Mouse (Mus musculus) urinary bladder, postnatal 14 days (tissue): ENCODE results near the gene Ceacam9.
A peak's percentile ranks its signal among the peaks of the same experiment; 100 is the strongest.
"Not testable (repeated sequence)": the region's sequence is repeated elsewhere in the genome, so short reads cannot be mapped to it uniquely, and the experiment has no call there.

Experiments used
- DNase-seq: peaks from one replicate; pipeline ENCODE4 v3.0.0; 2021; ENCODE audit warnings: low spot score

The Ceacam9 gene

GRCm38 (mm10) chr7:16721629-16722028, at the start of gene Ceacam9:
TSS of gene Ceacam9 (plus strand) at chr7:16721929.
- no peak for DNase-seq

GRCm38 (mm10) chr7:16673823-16674222, 47.9 kb upstream of the Ceacam9 start:
- DNase-seq, result no peak

GRCm38 (mm10) chr7:16674699-16675098, 47.0 kb upstream of the Ceacam9 start:
- not testable (repeated sequence) for DNase-seq

GRCm38 (mm10) chr7:16675605-16676004, 46.1 kb upstream of the Ceacam9 start, which contains the start of gene Ceacam15:
TSS of gene Ceacam15 (minus strand) at chr7:16675705.
- no peak for DNase-seq

GRCm38 (mm10) chr7:16680194-16680593, 41.5 kb upstream of the Ceacam9 start:
- DNase-seq, result not testable (repeated sequence)

DNA sequence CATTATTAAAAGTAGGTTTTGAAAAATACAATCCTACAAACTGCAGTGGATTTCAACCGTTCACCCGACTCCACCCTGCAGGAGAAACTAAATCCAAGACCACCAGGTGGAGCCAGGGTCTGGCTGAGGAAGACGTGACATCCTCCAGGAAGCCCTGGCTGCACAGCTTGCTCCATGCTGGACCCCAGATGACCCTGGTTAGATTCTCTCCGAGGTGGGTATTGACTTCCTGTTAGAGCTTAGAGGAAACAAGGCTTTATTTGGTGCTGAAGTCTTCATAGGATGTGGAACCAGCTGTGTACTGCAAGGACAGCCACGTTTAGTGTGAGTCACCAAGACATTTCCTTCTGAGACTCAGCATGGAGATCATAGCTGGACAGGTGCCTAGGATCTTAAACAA, 32.5 kb upstream of the Ceacam9 start:
- DNase-seq, result no peak

DNA sequence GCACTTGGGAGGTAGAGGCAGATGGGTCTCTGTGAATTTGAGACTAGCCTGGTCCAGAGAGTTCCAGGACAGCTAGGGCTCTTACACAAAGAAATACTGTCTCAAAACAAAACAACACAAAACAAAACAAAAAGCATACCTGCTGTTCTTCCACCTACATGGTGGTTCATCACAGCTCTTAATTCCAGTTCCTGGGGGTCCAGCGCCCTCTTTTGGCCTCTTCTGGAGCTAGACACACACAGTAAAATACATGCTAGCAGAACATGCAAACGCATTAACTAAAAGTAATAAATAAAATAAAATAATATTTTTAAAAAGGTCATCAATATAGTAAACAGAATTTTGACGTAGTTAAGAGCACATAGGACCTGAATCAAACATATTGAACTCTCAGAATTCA, 26.7 kb upstream of the Ceacam9 start:
- DNase-seq, result peak; percentile 26

DNA sequence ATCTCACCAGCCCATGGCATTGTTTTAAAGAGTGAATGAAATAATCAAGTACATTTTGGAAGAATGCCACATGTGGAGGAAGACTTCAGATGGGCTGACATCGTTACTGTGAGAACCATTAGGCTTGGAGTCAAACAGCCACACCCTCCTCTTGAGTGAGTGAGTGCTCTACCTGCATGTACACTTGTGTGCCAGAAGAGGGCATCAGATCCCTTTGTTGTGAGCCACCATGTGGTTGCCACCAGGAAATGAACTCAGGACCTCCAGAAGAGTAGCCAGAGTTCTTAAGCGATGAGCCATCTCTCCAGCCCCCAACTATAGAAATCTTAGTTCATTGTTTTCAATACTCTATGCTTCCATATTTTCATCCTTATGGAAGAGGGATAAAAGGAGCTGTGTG, 22.7 kb upstream of the Ceacam9 start:
- DNase-seq, result no peak

- no peak for DNase-seq
Measured at GRCm38 (mm10) chr7:16700583-16700982, 21.1 kb upstream of the Ceacam9 start.

- DNase-seq, result no peak
Measured at GRCm38 (mm10) chr7:16706385-16706784, 15.3 kb upstream of the Ceacam9 start.

- DNase-seq, result no peak
Measured at GRCm38 (mm10) chr7:16708244-16708643, 13.5 kb upstream of the Ceacam9 start.

GRCm38 (mm10) chr7:16710604-16711003, 11.1 kb upstream of the Ceacam9 start:
- no peak for DNase-seq

DNA sequence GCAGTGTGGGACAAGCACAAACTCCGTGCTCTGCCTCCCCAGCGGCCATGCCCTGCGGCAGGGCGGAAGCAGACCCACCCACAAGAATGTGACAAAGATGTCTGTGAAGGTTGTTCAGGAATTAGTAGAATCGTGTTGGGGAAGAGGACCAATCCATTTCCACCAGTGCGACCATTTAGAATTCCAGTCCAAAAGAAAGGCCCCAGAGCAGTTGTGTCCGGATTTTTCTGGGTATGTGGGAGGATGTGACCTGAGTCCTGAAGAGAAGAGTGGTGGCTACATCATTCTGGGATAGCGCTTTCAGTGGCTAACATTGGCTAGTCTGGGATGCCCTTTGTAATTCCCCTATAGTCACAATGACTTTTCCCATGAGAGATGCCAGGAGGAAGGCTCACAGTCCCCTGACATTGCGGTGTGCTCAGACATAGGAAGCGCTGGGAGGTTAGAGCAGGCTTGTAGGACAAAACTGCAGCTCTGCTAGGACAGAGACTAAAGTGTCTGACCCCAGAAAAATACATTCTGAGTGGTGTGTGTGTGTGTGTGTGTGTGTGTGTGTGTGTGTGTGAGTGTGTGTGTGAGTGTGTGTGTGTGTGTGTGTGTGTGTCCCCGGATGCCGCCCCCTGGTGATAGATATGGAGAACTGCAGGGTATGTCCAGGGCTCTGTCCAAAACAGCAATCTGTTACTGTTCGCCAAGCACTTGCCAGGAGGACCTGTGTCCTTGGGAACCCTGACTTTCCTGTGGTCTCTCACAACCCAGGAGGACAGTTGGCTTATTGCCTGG, 8.9 kb upstream of the Ceacam9 start:
- no peak for DNase-seq

DNA sequence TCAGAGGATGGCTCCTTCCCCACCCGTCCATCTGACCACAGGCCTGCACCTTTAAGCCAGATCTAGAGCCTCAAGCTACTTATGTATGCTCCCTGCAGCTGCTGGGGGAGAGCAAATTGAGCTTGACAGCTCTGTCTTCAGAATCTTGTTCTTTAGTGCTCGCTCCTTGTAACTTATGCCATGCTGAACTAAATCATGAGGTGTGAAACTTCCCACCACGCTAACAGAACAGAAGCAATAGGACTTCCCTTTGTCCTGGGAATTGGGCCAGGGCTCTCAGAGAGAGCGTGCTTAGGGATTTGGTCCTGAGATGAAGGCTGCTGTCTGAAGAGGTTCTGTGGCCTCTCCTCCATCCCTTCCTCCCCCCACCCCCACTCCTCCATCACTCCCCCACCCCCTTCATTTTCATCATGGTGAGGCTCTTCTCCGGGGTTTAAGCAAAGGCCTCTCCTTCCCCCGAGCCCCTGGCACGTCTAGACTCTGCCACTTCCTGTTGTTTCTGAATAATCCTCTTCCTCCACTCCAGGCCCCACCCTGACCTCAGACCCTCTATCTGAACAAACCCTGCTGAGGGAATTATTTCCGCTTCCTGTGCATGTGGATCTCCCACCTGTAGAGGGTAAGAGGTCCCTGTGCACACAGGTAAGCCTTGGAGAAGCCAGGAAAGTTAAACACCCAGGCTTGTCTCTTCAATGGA, 5.1 kb upstream of the Ceacam9 start:
- DNase-seq, result not testable (repeated sequence)

DNA sequence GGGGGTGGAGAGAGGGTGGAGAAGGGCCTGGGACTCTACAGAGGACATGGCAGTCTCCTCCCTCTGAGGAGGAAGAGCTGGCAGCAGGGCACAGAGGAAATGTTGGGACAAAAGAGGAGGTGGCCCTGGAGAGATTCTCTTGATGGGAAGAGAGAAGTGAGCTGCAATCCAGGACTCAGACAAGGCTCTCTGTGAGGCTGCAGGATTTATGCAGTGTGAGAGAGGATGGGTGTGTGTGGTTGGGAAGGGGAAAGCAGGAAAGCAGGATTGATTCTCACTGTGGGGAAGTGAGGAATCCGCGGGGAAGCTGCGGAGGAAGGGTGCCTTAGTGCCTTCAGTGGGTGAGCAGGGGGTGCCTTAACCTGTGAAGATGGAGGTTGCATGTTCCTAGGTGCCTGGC, 761 bp downstream of the Ceacam9 start:
- DNase-seq, result not testable (repeated sequence)

GRCm38 (mm10) chr7:16728596-16729348, 7.0 kb downstream of the Ceacam9 start:
- peak; percentile 73 for DNase-seq

DNA sequence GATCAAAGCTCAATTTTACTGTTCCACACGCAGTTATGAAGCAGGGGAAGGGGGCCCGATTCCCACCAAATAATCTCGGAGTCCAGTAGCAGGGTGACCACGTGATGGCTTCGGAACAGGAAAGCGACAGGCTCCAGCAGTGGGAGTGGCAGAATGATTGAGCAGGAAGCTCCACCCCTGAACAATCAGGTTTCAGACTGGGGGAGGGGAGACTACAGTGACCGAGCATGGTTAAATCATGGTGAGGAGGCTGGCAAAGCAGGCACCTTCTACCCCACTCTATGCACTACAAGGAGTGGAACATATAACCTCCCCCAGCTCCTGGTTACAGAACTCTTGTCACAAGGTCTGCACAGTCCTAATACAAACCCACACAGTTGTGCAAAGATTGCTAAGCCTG, 7.8 kb downstream of the Ceacam9 start:
- DNase-seq, result peak; percentile 31

DNA sequence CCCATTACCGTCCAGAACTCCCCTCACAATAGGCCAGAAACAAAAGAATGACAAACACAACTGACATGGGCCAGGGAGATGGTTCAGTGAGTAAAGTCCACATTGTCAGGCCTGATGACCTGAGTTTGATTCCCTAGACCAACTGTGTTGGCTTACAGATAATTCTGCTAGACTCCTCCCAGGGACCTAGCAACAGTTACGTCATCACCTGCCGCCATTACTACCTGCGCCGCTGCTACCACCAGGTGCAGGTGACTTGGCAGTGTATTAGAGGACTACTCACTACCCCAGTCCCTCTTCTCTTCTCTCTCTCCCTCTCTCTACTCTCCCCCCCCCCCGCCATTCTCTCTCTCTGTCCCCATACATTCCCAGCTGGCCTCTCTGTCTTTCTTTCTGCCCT, 9.1 kb downstream of the Ceacam9 start:
- no peak for DNase-seq

GRCm38 (mm10) chr7:16731893-16732422, 10.2 kb downstream of the Ceacam9 start:
- DNase-seq, result no peak

- no peak for DNase-seq
Measured at GRCm38 (mm10) chr7:16737606-16738072, 15.9 kb downstream of the Ceacam9 start.

GRCm38 (mm10) chr7:16738073-16738696, 16.5 kb downstream of the Ceacam9 start, which contains the start of gene Ap2s1:
TSS of gene Ap2s1 (plus strand) at chr7:16738410.
- DNase-seq, result peak; percentile 97
